Mouse (Mus musculus): ENCODE results near the gene Klkb1. TPM values are rescaled to one million over a fixed set of nuclear protein-coding genes. Genes with fewer than 3 reads are reported as not detected.

Gene Klkb1
- polyA plus RNA-seq, 1 experiment from 2014 or later = not detected

GRCm38 (mm10) chr8:45324151-45324550, 29.5 kb upstream of the Klkb1 start:
- H3K4me1 ChIP-seq (ENCODE audit: control insufficient read depth, insufficient read depth, low read length) = no peaks in the 10 kb centered on the region
- 84% methylated on average over 4 of the region's 4 CpGs for WGBS
- no peaks in the 10 kb centered on the region for H3K27me3 ChIP-seq (replicated peaks; ENCODE audit: control insufficient read depth, insufficient read depth, low read length)
- H3K9me3 ChIP-seq (replicated peaks; ENCODE audit: control insufficient read depth, low read length) = no peaks in the 10 kb centered on the region
- H3K36me3 ChIP-seq (ENCODE audit: control insufficient read depth, insufficient read depth, low read length) = no peaks in the 10 kb centered on the region
- no peak overlapping the region for H3K4me3 ChIP-seq (ENCODE audit: low read depth, low read length)
- H3K27ac ChIP-seq (ENCODE audit: low read depth, low read length) = no peak overlapping the region
- no peak for ATAC-seq
- DNase-seq (ENCODE audit: low spot score) = no peak
- no peak overlapping the region for H3K4me2 ChIP-seq (ENCODE audit: low read length)
- H3K9ac ChIP-seq (ENCODE audit: low read length) = no peak overlapping the region

- 89% methylated on average over 2 of the region's 2 CpGs for WGBS
- Histone ChIP-seq H3K4me1 (ENCODE audit: control insufficient read depth, insufficient read depth, low read length) (no peaks in the 10 kb centered on the region), H3K9ac (ENCODE audit: low read length) (no peak overlapping the region), H3K4me3 (ENCODE audit: low read depth, low read length) (no peak overlapping the region), H3K27me3 (replicated peaks; ENCODE audit: control insufficient read depth, insufficient read depth, low read length) (no peaks in the 10 kb centered on the region), H3K36me3 (ENCODE audit: control insufficient read depth, insufficient read depth, low read length) (no peaks in the 10 kb centered on the region), H3K4me2 (ENCODE audit: low read length) (no peak overlapping the region), H3K27ac (ENCODE audit: low read depth, low read length) (no peak overlapping the region), H3K9me3 (replicated peaks; ENCODE audit: control insufficient read depth, low read length) (no peaks in the 10 kb centered on the region)
- ATAC-seq (no peak), DNase-seq (ENCODE audit: low spot score) (no peak)
Measured at GRCm38 (mm10) chr8:45321365-45321764, 26.7 kb upstream of the Klkb1 start.

GRCm38 (mm10) chr8:45320930-45321329, 26.3 kb upstream of the Klkb1 start:
- Histone ChIP-seq H3K4me1 (ENCODE audit: control insufficient read depth, insufficient read depth, low read length) (no peaks in the 10 kb centered on the region), H3K9ac (ENCODE audit: low read length) (no peak overlapping the region), H3K36me3 (ENCODE audit: control insufficient read depth, insufficient read depth, low read length) (no peaks in the 10 kb centered on the region), H3K27ac (ENCODE audit: low read depth, low read length) (no peak overlapping the region), H3K9me3 (replicated peaks; ENCODE audit: control insufficient read depth, low read length) (no peaks in the 10 kb centered on the region), H3K4me2 (ENCODE audit: low read length) (no peak overlapping the region), H3K4me3 (ENCODE audit: low read depth, low read length) (no peak overlapping the region), H3K27me3 (replicated peaks; ENCODE audit: control insufficient read depth, insufficient read depth, low read length) (no peaks in the 10 kb centered on the region)
- no peak for ATAC-seq
- DNase-seq (ENCODE audit: low spot score) = no peak
- 80% methylated on average over 1 of the region's 1 CpGs for WGBS

DNA sequence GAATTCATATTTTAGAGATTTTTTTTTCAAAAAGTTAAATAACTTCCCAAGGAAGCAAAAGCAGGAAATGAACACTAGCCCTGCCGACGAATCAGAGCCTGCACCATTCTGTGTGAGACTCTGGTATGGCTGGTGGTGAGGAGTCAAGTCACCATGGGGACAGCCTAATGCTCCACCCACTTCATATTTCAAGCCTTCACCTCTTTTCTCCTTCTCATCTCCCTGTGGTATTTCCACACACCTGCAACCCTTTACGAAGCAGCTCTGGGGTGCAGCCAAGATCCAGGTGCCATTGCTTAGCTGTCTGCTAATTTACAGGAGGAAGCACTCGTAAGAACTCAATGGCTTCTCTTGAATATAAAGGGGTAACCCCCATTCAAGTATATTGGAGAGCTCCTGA, 16.3 kb upstream of the Klkb1 start:
- Histone ChIP-seq H3K4me1 (ENCODE audit: control insufficient read depth, insufficient read depth, low read length) (no peaks in the 10 kb centered on the region), H3K9me3 (replicated peaks; ENCODE audit: control insufficient read depth, low read length) (no peaks in the 10 kb centered on the region), H3K9ac (ENCODE audit: low read length) (no peak overlapping the region), H3K4me3 (ENCODE audit: low read depth, low read length) (no peak overlapping the region), H3K27me3 (replicated peaks; ENCODE audit: control insufficient read depth, insufficient read depth, low read length) (no peaks in the 10 kb centered on the region), H3K36me3 (ENCODE audit: control insufficient read depth, insufficient read depth, low read length) (no peaks in the 10 kb centered on the region), H3K27ac (ENCODE audit: low read depth, low read length) (no peak overlapping the region), H3K4me2 (ENCODE audit: low read length) (no peak overlapping the region)
- ATAC-seq (no peak), DNase-seq (ENCODE audit: low spot score) (no peak)
- WGBS = 87% methylated on average over 4 of the region's 4 CpGs

DNA sequence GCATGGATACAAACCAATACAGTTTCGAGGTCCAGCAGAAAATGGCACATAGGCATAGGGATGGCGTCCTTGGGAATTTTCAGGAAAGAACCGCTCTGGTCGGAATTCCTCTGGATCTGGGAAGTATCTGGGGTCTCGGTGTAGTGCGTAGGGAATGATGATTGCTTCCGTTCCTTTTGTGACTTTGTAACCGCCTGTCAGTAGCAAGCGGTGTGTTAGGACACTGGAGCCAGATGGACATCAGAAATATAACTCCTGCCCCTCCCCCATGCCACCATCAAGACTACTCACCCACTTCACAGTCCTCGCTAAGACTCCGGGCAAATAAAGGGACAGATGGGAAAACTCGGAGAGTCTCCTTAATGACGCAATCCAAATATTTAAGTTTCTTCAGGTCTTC, 13.7 kb upstream of the Klkb1 start, which contains the start of gene Gm45753:
Gm45753 (minus strand) TSS at position 101 of the 400 bp plus-strand sequence.
- WGBS = 94% methylated on average over 13 of the region's 13 CpGs
- Histone ChIP-seq H3K9me3 (replicated peaks; ENCODE audit: control insufficient read depth, low read length) (no peaks in the 10 kb centered on the region), H3K4me2 (ENCODE audit: low read length) (no peak within 1 kb of the TSS), H3K36me3 (ENCODE audit: control insufficient read depth, insufficient read depth, low read length) (no peaks in the 10 kb centered on the region), H3K27ac (ENCODE audit: low read depth, low read length) (no peak within 1 kb of the TSS), H3K9ac (ENCODE audit: low read length) (no peak within 1 kb of the TSS), H3K4me3 (ENCODE audit: low read depth, low read length) (no peak within 1 kb of the TSS), H3K4me1 (ENCODE audit: control insufficient read depth, insufficient read depth, low read length) (no peaks in the 10 kb centered on the region), H3K27me3 (replicated peaks; ENCODE audit: control insufficient read depth, insufficient read depth, low read length) (no peaks in the 10 kb centered on the region)
- DNase-seq (ENCODE audit: low spot score) = no peak
- no peak for ATAC-seq

- H3K27me3 ChIP-seq (replicated peaks; ENCODE audit: control insufficient read depth, insufficient read depth, low read length) = no peaks in the 10 kb centered on the region
- H3K9ac ChIP-seq (ENCODE audit: low read length) = no peak overlapping the region
- no peak overlapping the region for H3K4me3 ChIP-seq (ENCODE audit: low read depth, low read length)
- 83% methylated on average over 1 of the region's 1 CpGs for WGBS
- no peak overlapping the region for H3K27ac ChIP-seq (ENCODE audit: low read depth, low read length)
- no peaks in the 10 kb centered on the region for H3K9me3 ChIP-seq (replicated peaks; ENCODE audit: control insufficient read depth, low read length)
- DNase-seq (ENCODE audit: low spot score) = no peak
- no peak for ATAC-seq
- H3K4me1 ChIP-seq (ENCODE audit: control insufficient read depth, insufficient read depth, low read length) = no peaks in the 10 kb centered on the region
- H3K4me2 ChIP-seq (ENCODE audit: low read length) = no peak overlapping the region
- no peaks in the 10 kb centered on the region for H3K36me3 ChIP-seq (ENCODE audit: control insufficient read depth, insufficient read depth, low read length)
Measured at GRCm38 (mm10) chr8:45305479-45305878, 10.8 kb upstream of the Klkb1 start.

DNA sequence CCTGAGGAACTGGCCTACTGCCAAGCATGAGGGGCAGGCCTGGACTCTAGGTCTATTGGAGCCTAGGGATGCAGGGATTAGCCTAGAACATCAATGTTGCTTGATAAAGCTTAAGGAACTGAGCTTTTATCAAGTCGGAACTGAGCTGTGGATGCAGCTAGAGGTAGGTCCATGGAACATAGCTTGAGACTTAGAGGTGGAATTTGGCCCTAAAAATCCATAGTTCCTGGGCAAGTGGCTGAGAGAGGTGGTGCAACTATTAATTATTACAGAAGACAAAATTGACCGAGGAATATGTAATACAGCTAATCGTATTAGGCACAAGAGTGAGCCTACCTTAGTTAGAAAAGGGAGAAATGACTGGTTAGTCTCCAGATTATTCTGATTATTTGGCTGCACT, 9.7 kb upstream of the Klkb1 start:
- H3K36me3 ChIP-seq (ENCODE audit: control insufficient read depth, insufficient read depth, low read length) = no peaks in the 10 kb centered on the region
- H3K4me2 ChIP-seq (ENCODE audit: low read length) = no peak overlapping the region
- no peaks in the 10 kb centered on the region for H3K9me3 ChIP-seq (replicated peaks; ENCODE audit: control insufficient read depth, low read length)
- no peak overlapping the region for H3K9ac ChIP-seq (ENCODE audit: low read length)
- ATAC-seq (no peak), DNase-seq (ENCODE audit: low spot score) (no peak)
- WGBS = 92% methylated on average over 3 of the region's 3 CpGs
- no peaks in the 10 kb centered on the region for H3K27me3 ChIP-seq (replicated peaks; ENCODE audit: control insufficient read depth, insufficient read depth, low read length)
- no peaks in the 10 kb centered on the region for H3K4me1 ChIP-seq (ENCODE audit: control insufficient read depth, insufficient read depth, low read length)
- H3K4me3 ChIP-seq (ENCODE audit: low read depth, low read length) = no peak overlapping the region
- H3K27ac ChIP-seq (ENCODE audit: low read depth, low read length) = no peak overlapping the region

DNA sequence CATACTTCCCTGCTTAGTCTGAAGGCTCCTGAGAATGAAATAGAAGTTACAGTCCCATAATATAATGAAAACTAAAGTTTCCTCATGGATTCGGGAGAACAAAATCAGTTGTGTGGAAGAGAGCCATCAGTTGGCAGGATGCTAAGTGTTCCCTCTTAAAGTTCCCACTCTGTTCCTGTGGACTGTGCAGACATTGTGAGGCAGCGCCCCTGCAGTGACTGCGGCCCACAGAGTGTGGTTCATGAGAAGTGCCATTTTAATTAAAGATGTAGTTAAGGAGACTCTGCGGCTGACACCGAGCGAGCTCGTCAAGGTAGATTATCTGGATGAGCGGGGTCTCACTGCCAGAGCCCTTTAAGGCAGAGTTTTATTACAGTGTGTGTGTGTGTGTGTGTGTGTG, 7.7 kb upstream of the Klkb1 start:
- peak; percentile 8 for DNase-seq (ENCODE audit: low spot score)
- 51% methylated on average over 8 of the region's 8 CpGs for WGBS
- H3K27me3 ChIP-seq (replicated peaks; ENCODE audit: control insufficient read depth, insufficient read depth, low read length) = no peaks in the 10 kb centered on the region
- no peak overlapping the region for H3K4me3 ChIP-seq (ENCODE audit: low read depth, low read length)
- H3K27ac ChIP-seq (ENCODE audit: low read depth, low read length) = no peak overlapping the region
- no peak overlapping the region for H3K9ac ChIP-seq (ENCODE audit: low read length)
- ATAC-seq = no peak
- H3K4me2 ChIP-seq (ENCODE audit: low read length) = no peak overlapping the region
- no peaks in the 10 kb centered on the region for H3K36me3 ChIP-seq (ENCODE audit: control insufficient read depth, insufficient read depth, low read length)
- no peaks in the 10 kb centered on the region for H3K9me3 ChIP-seq (replicated peaks; ENCODE audit: control insufficient read depth, low read length)
- H3K4me1 ChIP-seq (ENCODE audit: control insufficient read depth, insufficient read depth, low read length) = no peaks in the 10 kb centered on the region

DNA sequence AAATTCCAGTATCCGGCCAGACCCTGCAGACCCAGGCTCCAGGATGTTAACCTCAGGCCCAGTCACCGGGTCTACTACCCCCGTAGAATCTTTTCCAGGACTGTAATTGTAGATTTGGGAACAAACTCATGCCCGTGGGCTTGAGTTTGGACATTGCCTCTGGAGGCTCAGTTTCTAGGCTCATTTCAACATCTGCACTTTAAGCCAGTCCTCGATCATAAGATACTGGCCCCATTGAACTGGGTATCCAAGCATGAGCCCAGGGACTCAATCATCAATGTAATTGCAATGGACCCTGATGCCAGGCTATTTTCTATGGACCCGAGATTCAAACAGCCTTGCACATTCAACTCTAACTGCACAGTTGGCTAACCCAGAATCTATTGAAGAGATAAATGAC, 617 bp upstream of the Klkb1 start:
- no peak overlapping the region for H3K9ac ChIP-seq (ENCODE audit: low read length)
- no peaks in the 10 kb centered on the region for H3K27me3 ChIP-seq (replicated peaks; ENCODE audit: control insufficient read depth, insufficient read depth, low read length)
- H3K4me1 ChIP-seq (ENCODE audit: control insufficient read depth, insufficient read depth, low read length) = no peaks in the 10 kb centered on the region
- H3K36me3 ChIP-seq (ENCODE audit: control insufficient read depth, insufficient read depth, low read length) = no peaks in the 10 kb centered on the region
- no peak for ATAC-seq
- no peaks in the 10 kb centered on the region for H3K9me3 ChIP-seq (replicated peaks; ENCODE audit: control insufficient read depth, low read length)
- no peak overlapping the region for H3K4me2 ChIP-seq (ENCODE audit: low read length)
- 90% methylated on average over 6 of the region's 6 CpGs for WGBS
- no peak for DNase-seq (ENCODE audit: low spot score)
- no peak overlapping the region for H3K4me3 ChIP-seq (ENCODE audit: low read depth, low read length)
- no peak overlapping the region for H3K27ac ChIP-seq (ENCODE audit: low read depth, low read length)

Measured in forebrain, embryonic 14.5 days (tissue).